In genomic region chr2:33700581-33701445, GRCm38 (mm10) we compare ENCODE assay signal across 14 mouse cellular contexts.
DNase-seq lines count a peak whose midpoint lies in the region; ATAC-seq lines count a peak whose summit lies in the region.
"Had no signal": no experiment of that assay in that cellular context is flagged by ENCODE, and none has a peak within 500 bp of the region (broad histone marks: within the 10 kb centered on the region; RNA-seq: fewer than 3 reads in every experiment).

No protein-coding gene starts in this region.

- no peak overlapping the region for H3K9ac ChIP-seq in hindbrain, embryonic 11.5 days (ENCODE audit: low read depth, low read length)
- no peak overlapping the region for H3K9ac ChIP-seq in hindbrain, embryonic 12.5 days
- H3K9ac ChIP-seq in embryonic facial prominence, embryonic 13.5 days, result no peak overlapping the region
- H3K9ac ChIP-seq in limb, embryonic 13.5 days, result peak overlapping the region; percentile 45; the same call in 1 of the 2 replicates
- H3K9ac ChIP-seq: embryonic facial prominence, embryonic 15.5 days; hindbrain, embryonic 15.5 days; liver, embryonic 14.5 days had no signal

- H3K9me3 ChIP-seq in hindbrain, embryonic 11.5 days (ENCODE audit: control insufficient read depth, low read length), result no peaks in the 10 kb centered on the region
- peaks cover 11% of the 10 kb centered on the region; the same call in 1 of the 2 replicates for H3K9me3 ChIP-seq in hindbrain, embryonic 12.5 days (replicated peaks)
- peaks cover 11% of the 10 kb centered on the region for H3K9me3 ChIP-seq in embryonic facial prominence, embryonic 13.5 days
- peaks cover 17% of the 10 kb centered on the region for H3K9me3 ChIP-seq in limb, embryonic 13.5 days
- H3K9me3 ChIP-seq: hindbrain, embryonic 15.5 days had no signal

- H3K4me2 ChIP-seq in hindbrain, embryonic 11.5 days (replicated peaks; ENCODE audit: low read depth, low read length), result no peak overlapping the region
- no peak overlapping the region for H3K4me2 ChIP-seq in hindbrain, embryonic 12.5 days (replicated peaks)
- H3K4me2 ChIP-seq in embryonic facial prominence, embryonic 13.5 days, result no peak overlapping the region
- H3K4me2 ChIP-seq in limb, embryonic 13.5 days (replicated peaks), result peak overlapping the region; percentile 53
- H3K4me2 ChIP-seq: embryonic facial prominence, embryonic 15.5 days; hindbrain, embryonic 15.5 days had no signal

- DNase-seq in hindbrain, embryonic 11.5 days (ENCODE audit: low spot score), result no peak
- DNase-seq in retina, postnatal 1 day, result peak; percentile 82
- no peak for DNase-seq in lung, postnatal 10 days
- DNase-seq in cerebellum, adult 8-10 months, result no peak
- DNase-seq: gastrocnemius, postnatal 25 days had no signal

- H3K27ac ChIP-seq in hindbrain, embryonic 11.5 days (ENCODE audit: low read depth, low read length), result peak overlapping the region; percentile 54; the same call in 1 of the 2 replicates
- H3K27ac ChIP-seq in hindbrain, embryonic 12.5 days, result no peak overlapping the region
- no peak overlapping the region for H3K27ac ChIP-seq in embryonic facial prominence, embryonic 13.5 days
- peak overlapping the region; percentile 85; the same call in 1 of the 2 replicates for H3K27ac ChIP-seq in limb, embryonic 13.5 days
- H3K27ac ChIP-seq: embryonic facial prominence, embryonic 15.5 days; hindbrain, embryonic 15.5 days; liver, embryonic 14.5 days had no signal

- peaks cover 3% of the 10 kb centered on the region; the same call in 1 of the 2 replicates for H3K4me1 ChIP-seq in hindbrain, embryonic 11.5 days (replicated peaks; ENCODE audit: control insufficient read depth, insufficient read depth, low read length)
- peaks cover 18% of the 10 kb centered on the region for H3K4me1 ChIP-seq in hindbrain, embryonic 12.5 days
- H3K4me1 ChIP-seq in embryonic facial prominence, embryonic 13.5 days, result peaks cover 22% of the 10 kb centered on the region
- peaks cover 52% of the 10 kb centered on the region for H3K4me1 ChIP-seq in limb, embryonic 13.5 days

- peaks cover 2% of the 10 kb centered on the region for H3K27me3 ChIP-seq in hindbrain, embryonic 11.5 days (ENCODE audit: control insufficient read depth, insufficient read depth, low read length)
- H3K27me3 ChIP-seq in hindbrain, embryonic 12.5 days, result peaks cover 10% of the 10 kb centered on the region
- peaks cover 56% of the 10 kb centered on the region for H3K27me3 ChIP-seq in embryonic facial prominence, embryonic 13.5 days
- peaks cover 41% of the 10 kb centered on the region for H3K27me3 ChIP-seq in limb, embryonic 13.5 days
- H3K27me3 ChIP-seq: hindbrain, embryonic 15.5 days had no signal

- peak; percentile 38; the same call in 1 of the 2 replicates for ATAC-seq in hindbrain, embryonic 11.5 days (ENCODE audit: low FRiP score)
- no peak for ATAC-seq in hindbrain, embryonic 12.5 days (ENCODE audit: low FRiP score)
- 0 out of 2 replicates have a peak, but pooled peaks have one; percentile 15 for ATAC-seq in embryonic facial prominence, embryonic 13.5 days (ENCODE audit: insufficient number of reproducible peaks, insufficient read depth, low FRiP score, low TSS enrichment, low read depth)
- peak; percentile 57 for ATAC-seq in limb, embryonic 13.5 days (ENCODE audit: low FRiP score, low read depth)
- ATAC-seq in megakaryocyte-erythroid progenitor cell, adult 5-6 weeks (replicated peaks; ENCODE audit: low FRiP score, low TSS enrichment, poor library complexity, severe bottlenecking), result no peak
- ATAC-seq: Patski had no signal

- H3K4me3 ChIP-seq in hindbrain, embryonic 11.5 days (ENCODE audit: low read depth, low read length), result no peak overlapping the region
- H3K4me3 ChIP-seq in hindbrain, embryonic 12.5 days, result no peak overlapping the region
- H3K4me3 ChIP-seq in embryonic facial prominence, embryonic 13.5 days, result no peak overlapping the region
- peak overlapping the region; percentile 24 for H3K4me3 ChIP-seq in limb, embryonic 13.5 days
- H3K4me3 ChIP-seq: embryonic facial prominence, embryonic 15.5 days; hindbrain, embryonic 15.5 days; megakaryocyte, embryonic 14.5 days had no signal

- 49% methylated on average over 15 of the region's 15 CpGs for WGBS in hindbrain, embryonic 11.5 days
- 47% methylated on average over 15 of the region's 15 CpGs for WGBS in hindbrain, embryonic 12.5 days
- 29% methylated on average over 15 of the region's 15 CpGs for WGBS in embryonic facial prominence, embryonic 13.5 days
- 7% methylated on average over 15 of the region's 15 CpGs for WGBS in limb, embryonic 13.5 days

- no peaks in the 10 kb centered on the region for H3K36me3 ChIP-seq in hindbrain, embryonic 11.5 days (ENCODE audit: control insufficient read depth, insufficient read depth, low read length)
- H3K36me3 ChIP-seq in hindbrain, embryonic 12.5 days, result no peaks in the 10 kb centered on the region
- no peaks in the 10 kb centered on the region for H3K36me3 ChIP-seq in embryonic facial prominence, embryonic 13.5 days
- H3K36me3 ChIP-seq in limb, embryonic 13.5 days, result no peaks in the 10 kb centered on the region
- H3K36me3 ChIP-seq: embryonic facial prominence, embryonic 15.5 days; hindbrain, embryonic 15.5 days had no signal

Comparison
In these comparisons a context has a peak if more than half of its experiments do, and no peak if none do; other contexts are left out.
1. ATAC-seq: peak in hindbrain, embryonic 11.5 days (single experiment), embryonic facial prominence, embryonic 13.5 days (single experiment) and limb, embryonic 13.5 days (single experiment); none in hindbrain, embryonic 12.5 days (single experiment) and megakaryocyte-erythroid progenitor cell, adult 5-6 weeks (single experiment).
2. H3K27ac ChIP-seq: peak in hindbrain, embryonic 11.5 days (single experiment) and limb, embryonic 13.5 days (single experiment); none in hindbrain, embryonic 12.5 days (single experiment) and embryonic facial prominence, embryonic 13.5 days (single experiment).